Mouse (Mus musculus): ENCODE measurements around the gene Mcu. TPM values are rescaled to one million over a fixed set of nuclear protein-coding genes. Genes with fewer than 3 reads are reported as not detected.

Gene Mcu
- total and polyA plus RNA-seq, 2 experiments from 2014 or later = 13.0 to 20.5 TPM

DNA sequence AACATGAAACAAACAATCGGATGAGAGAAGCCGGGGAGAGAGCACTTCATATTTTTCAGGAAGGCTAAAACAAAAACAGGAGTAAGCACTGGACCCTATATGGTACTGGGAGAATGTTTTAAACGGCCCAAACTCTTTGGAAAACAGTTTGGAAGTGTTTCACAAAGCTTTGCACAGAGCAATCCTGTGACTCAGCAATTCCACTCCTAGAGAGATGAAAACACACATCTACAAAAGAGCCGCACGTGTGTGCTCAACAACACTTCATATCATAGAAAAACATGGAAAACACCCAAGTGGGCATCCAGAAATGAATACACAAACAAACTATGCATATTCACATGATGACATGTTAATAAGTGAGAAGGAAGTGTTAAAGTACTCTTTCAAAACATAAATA is 30.9 kb downstream of the Mcu start:
- ATAC-seq (ENCODE audit: insufficient read depth, low read depth) (no peak), DNase-seq (ENCODE audit: low spot score) (no peak)
- Histone ChIP-seq H3K36me3 (replicated peaks; ENCODE audit: control insufficient read depth, insufficient read depth, low read length) (0 out of 2 replicates have a peak, but pooled peaks cover 6% of the 10 kb centered on the region), H3K4me1 (ENCODE audit: control insufficient read depth, insufficient read depth) (no peaks in the 10 kb centered on the region), H3K27me3 (ENCODE audit: control insufficient read depth, insufficient read depth, low read length) (no peaks in the 10 kb centered on the region), H3K4me3 (ENCODE audit: low read depth, low read length) (no peak overlapping the region), H3K27ac (ENCODE audit: low read depth) (no peak overlapping the region), H3K9me3 (replicated peaks; ENCODE audit: control insufficient read depth, low read length) (no peaks in the 10 kb centered on the region), H3K9ac (replicated peaks; ENCODE audit: low read depth, low read length) (no peak overlapping the region), H3K4me2 (ENCODE audit: low read depth, low read length) (no peak overlapping the region)
- no peak for TF ChIP-seq CTCF (IDR thresholded peaks at IDR 0.05; ENCODE audit: low read depth)
- no peak for TF ChIP-seq EP300 (IDR thresholded peaks at IDR 0.05; ENCODE audit: low read depth)
- WGBS = 93% methylated on average over 5 of the region's 5 CpGs

DNA sequence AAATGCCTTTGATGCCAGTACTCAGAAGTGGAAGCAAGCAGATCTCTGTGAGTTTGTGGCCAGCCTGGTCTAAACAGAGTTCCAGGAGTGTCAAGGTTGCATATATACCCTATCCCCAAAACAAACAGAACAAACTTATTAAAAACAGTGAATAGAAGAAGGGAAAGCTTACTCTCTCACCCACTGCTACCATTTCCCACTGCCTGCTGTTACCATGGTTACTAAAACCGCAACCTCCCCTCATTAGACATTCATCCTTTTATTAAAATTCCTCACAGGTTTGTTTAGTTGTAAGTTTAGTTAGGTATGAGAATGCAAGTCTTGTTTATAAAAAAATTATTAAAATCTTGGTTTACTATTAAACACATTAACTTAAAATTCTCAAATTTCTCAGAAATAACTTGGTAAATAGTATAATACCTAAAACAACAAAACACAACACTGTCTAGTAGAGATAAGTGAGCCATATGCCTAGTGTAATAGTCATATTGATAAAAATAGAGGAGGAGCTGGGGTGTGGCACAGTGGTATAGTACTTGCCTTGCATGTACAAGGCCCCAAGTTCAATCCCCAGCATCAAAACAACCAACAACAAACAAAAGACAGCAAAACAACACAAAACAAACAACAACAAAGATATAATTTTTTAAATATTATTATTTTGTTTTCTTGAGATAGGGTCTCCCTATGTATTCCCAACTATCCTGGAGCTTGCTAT is 34.5 kb downstream of the Mcu start:
- no peak for DNase-seq (ENCODE audit: low spot score)
- Histone ChIP-seq H3K4me1 (ENCODE audit: control insufficient read depth, insufficient read depth) (no peaks in the 10 kb centered on the region; the same call in 1 of the 2 replicates), H3K9me3 (replicated peaks; ENCODE audit: control insufficient read depth, low read length) (no peaks in the 10 kb centered on the region), H3K9ac (replicated peaks; ENCODE audit: low read depth, low read length) (no peak overlapping the region), H3K27me3 (ENCODE audit: control insufficient read depth, insufficient read depth, low read length) (no peaks in the 10 kb centered on the region), H3K4me2 (ENCODE audit: low read depth, low read length) (no peak overlapping the region), H3K36me3 (replicated peaks; ENCODE audit: control insufficient read depth, insufficient read depth, low read length) (0 out of 2 replicates have a peak, but pooled peaks cover 6% of the 10 kb centered on the region), H3K4me3 (ENCODE audit: low read depth, low read length) (no peak overlapping the region), H3K27ac (ENCODE audit: low read depth) (no peak overlapping the region)
- WGBS = 97% methylated on average over 1 of the region's 1 CpGs
- no peak for ATAC-seq (ENCODE audit: insufficient read depth, low read depth)
- TF ChIP-seq CTCF (IDR thresholded peaks at IDR 0.05; ENCODE audit: low read depth) (no peak), EP300 (IDR thresholded peaks at IDR 0.05; ENCODE audit: low read depth) (no peak)

DNA sequence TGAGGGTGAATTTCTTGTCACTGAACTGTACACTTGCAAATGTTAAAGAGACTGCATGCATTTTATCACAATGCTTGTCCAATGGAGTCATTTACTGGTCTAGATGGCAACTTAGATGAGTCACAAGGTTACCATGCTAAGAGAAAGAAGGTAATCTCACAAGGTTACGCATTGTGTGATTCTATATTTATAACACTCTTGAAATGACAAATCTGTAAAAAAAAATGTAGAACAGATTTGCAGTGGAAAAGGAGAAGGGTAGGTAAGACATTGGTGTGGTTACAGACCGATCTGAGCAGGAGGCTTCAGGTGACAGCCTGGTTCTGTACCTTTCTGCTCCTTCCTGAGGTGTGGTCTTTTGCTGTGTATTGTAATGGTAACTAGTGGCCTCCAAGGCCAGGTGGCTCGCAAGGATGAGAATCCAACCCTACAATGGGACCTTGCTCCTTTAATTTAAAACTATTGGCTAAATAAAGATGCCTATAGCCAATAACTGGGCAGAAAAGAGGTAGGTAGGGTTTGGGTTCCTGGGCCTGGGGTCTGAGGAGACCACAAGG is 35.8 kb downstream of the Mcu start:
- ATAC-seq (ENCODE audit: insufficient read depth, low read depth) (no peak), DNase-seq (ENCODE audit: low spot score) (no peak)
- 88% methylated on average over 3 of the region's 3 CpGs for WGBS
- Histone ChIP-seq H3K4me2 (ENCODE audit: low read depth, low read length) (no peak overlapping the region), H3K27ac (ENCODE audit: low read depth) (no peak overlapping the region), H3K4me3 (ENCODE audit: low read depth, low read length) (no peak overlapping the region), H3K27me3 (ENCODE audit: control insufficient read depth, insufficient read depth, low read length) (no peaks in the 10 kb centered on the region), H3K36me3 (replicated peaks; ENCODE audit: control insufficient read depth, insufficient read depth, low read length) (0 out of 2 replicates have a peak, but pooled peaks cover 6% of the 10 kb centered on the region), H3K4me1 (ENCODE audit: control insufficient read depth, insufficient read depth) (no peaks in the 10 kb centered on the region; the same call in 1 of the 2 replicates), H3K9ac (replicated peaks; ENCODE audit: low read depth, low read length) (no peak overlapping the region), H3K9me3 (replicated peaks; ENCODE audit: control insufficient read depth, low read length) (no peaks in the 10 kb centered on the region)
- no peak for TF ChIP-seq CTCF (IDR thresholded peaks at IDR 0.05; ENCODE audit: low read depth)
- TF ChIP-seq EP300 (IDR thresholded peaks at IDR 0.05; ENCODE audit: low read depth) = no peak

DNA sequence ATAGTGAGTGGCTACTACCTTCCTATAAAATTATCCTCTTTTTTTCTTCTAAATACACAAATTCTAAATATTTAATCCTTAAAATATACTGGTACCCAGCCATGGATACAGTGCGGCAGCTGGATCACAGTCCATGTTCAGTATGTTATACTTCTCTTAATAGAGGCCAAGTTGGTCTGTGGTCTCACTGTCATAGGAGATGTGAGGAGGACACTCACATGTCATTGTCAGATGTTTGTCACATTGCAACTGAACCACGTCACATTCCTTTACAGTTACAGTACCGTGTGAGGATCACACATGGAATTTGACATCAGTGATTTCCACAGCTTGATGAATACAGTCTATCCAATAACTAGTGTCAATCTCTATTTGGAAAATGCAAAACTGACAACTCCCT is 36.8 kb downstream of the Mcu start:
- H3K9me3 ChIP-seq (replicated peaks; ENCODE audit: control insufficient read depth, low read length) = no peaks in the 10 kb centered on the region
- no peak for TF ChIP-seq EP300 (IDR thresholded peaks at IDR 0.05; ENCODE audit: low read depth)
- ATAC-seq (ENCODE audit: insufficient read depth, low read depth) (no peak), DNase-seq (ENCODE audit: low spot score) (no peak)
- H3K27ac ChIP-seq (ENCODE audit: low read depth) = no peak overlapping the region
- H3K9ac ChIP-seq (replicated peaks; ENCODE audit: low read depth, low read length) = no peak overlapping the region
- no peaks in the 10 kb centered on the region; the same call in 1 of the 2 replicates for H3K4me1 ChIP-seq (ENCODE audit: control insufficient read depth, insufficient read depth)
- H3K4me3 ChIP-seq (ENCODE audit: low read depth, low read length) = no peak overlapping the region
- H3K4me2 ChIP-seq (ENCODE audit: low read depth, low read length) = no peak overlapping the region
- no peaks in the 10 kb centered on the region for H3K27me3 ChIP-seq (ENCODE audit: control insufficient read depth, insufficient read depth, low read length)
- WGBS = 84% methylated on average over 3 of the region's 3 CpGs
- H3K36me3 ChIP-seq (replicated peaks; ENCODE audit: control insufficient read depth, insufficient read depth, low read length) = 0 out of 2 replicates have a peak, but pooled peaks cover 6% of the 10 kb centered on the region

DNA sequence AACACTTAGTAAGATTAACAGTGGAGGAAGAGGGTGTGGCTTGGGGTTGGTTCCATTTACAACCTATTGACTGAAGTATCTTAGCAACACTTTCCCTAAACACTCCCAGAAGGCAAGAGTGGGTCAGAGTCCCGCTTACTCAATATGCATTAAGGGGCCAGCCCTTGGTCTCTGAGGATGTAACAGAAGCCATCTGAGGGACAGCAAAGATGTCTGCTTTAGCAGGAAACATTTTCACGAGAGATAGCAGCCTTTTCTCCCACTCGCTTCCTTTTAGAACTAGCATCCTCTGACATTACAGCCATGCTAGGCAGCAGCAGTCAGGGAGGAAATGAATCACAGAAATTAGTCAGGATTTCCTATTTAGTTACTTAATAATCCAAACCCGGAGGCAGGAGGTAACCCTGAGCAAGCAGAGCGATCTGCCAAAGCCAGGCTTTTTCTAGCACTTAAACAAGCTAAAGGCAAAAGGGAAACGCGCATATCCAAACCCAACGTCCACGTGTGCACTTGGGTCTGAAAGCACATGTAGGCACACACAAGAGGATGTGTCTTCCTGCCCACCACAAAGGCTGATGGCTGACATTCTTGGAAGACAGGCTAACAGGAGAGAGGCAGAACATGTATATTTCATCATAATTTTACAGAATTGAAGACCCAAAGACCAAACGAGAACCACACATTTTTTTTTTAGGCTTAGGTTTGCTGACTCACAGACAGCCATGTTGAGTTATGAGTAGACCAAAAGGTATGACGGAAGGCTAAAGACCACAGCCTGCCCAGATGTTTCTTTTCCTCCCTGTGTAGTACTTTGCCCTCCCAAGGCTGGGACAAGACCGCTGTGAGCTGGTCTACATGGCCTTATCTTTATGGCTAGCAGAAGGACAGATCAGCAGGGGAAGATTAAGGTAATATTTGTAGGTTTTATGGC is 38.4 kb downstream of the Mcu start:
- H3K4me2 ChIP-seq (ENCODE audit: low read depth, low read length) = 0 out of 2 replicates have a peak overlapping the region, but pooled peaks have one; percentile 5

More for the DNA sequence above, 38.4 kb downstream of the Mcu start:
- H3K9me3 ChIP-seq (replicated peaks; ENCODE audit: control insufficient read depth, low read length) = peaks cover 6% of the 10 kb centered on the region
- H3K27ac ChIP-seq (ENCODE audit: low read depth) = peak overlapping the region; percentile 76
- DNase-seq (ENCODE audit: low spot score) (peak; percentile 86), ATAC-seq (ENCODE audit: insufficient read depth, low read depth) (peak; percentile 85)
- H3K9ac ChIP-seq (replicated peaks; ENCODE audit: low read depth, low read length) = no peak overlapping the region
- 44% methylated on average over 12 of the region's 12 CpGs for WGBS
- TF ChIP-seq EP300 (IDR thresholded peaks at IDR 0.05; ENCODE audit: low read depth) (peak; percentile 90), CTCF (IDR thresholded peaks at IDR 0.05; ENCODE audit: low read depth) (no peak)
- H3K4me3 ChIP-seq (ENCODE audit: low read depth, low read length) = no peak overlapping the region
- H3K36me3 ChIP-seq (replicated peaks; ENCODE audit: control insufficient read depth, insufficient read depth, low read length) = 0 out of 2 replicates have a peak, but pooled peaks cover 2% of the 10 kb centered on the region
- H3K27me3 ChIP-seq (ENCODE audit: control insufficient read depth, insufficient read depth, low read length) = no peaks in the 10 kb centered on the region
- H3K4me1 ChIP-seq (ENCODE audit: control insufficient read depth, insufficient read depth) = no peaks in the 10 kb centered on the region; the same call in 1 of the 2 replicates

Data from heart, postnatal 0 days (tissue).